Mouse (Mus musculus) gastrocnemius, adult 2 months (tissue): ENCODE results near the gene Gm20736. TPM values are rescaled to one million over a fixed set of nuclear protein-coding genes. Genes with fewer than 3 reads are reported as not detected.
"Not testable (repeated sequence)": the region's sequence is repeated elsewhere in the genome, so short reads cannot be mapped to it uniquely, and the experiment has no call there.

ENCODE experiments used
- DNase-seq: peaks from one replicate; pipeline ENCODE4 v3.0.0; 2022
- H3K27ac ChIP-seq: fragments of 200-600 bp; 2 replicates; pipeline ENCODE4 v1.8.1; 2022; ENCODE audit warnings: mild to moderate bottlenecking
- H3K4me3 ChIP-seq: fragments of 200-600 bp; 2 replicates; pipeline ENCODE4 v1.8.1; 2022; ENCODE audit warnings: mild to moderate bottlenecking, moderate library complexity
- intact Hi-C: fragments of 180-260 bp; cut with DNase I; formaldehyde crosslinking; loops from one replicate; pipeline ENCODE4 v1.15.1; 2025
- long read RNA-seq, 2 experiments: library from polyadenylated mRNA; stranded (forward); transcript quantifications; one replicate each; pipeline ENCODE4 v2.0.0; 2021
- total RNA-seq, 2 experiments: library from RNA; stranded (reverse); gene quantifications; 2 replicates each; pipeline ENCODE4 v1.2.3; 2021

Gm20736 gene
- total RNA-seq, result not detected
- long read RNA-seq, experiment 1, result 0 reads
- long read RNA-seq, experiment 2, result 0 reads

- H3K27ac ChIP-seq, H3K4me3 ChIP-seq, DNase-seq, intact Hi-C loops: not testable (repeated sequence)
Observed at GRCm38 (mm10) chrY:65377390-65377789, at the start of gene Gm20736. Gene Gm20736 (plus strand): TSS chrY:65377690.

Other genes with a start within 250 kb of the Gm20736 start
- not detected for gene Gm20924, start 170.2 kb upstream of the Gm20736 start, total RNA-seq